Comparison of ENCODE assay signal across 20 mouse cellular contexts in genomic region chr4:128981833-128982180, GRCm38 (mm10). TPM values are rescaled to one million over a fixed set of nuclear protein-coding genes. Genes with fewer than 3 reads are reported as not detected.
DNase-seq lines count a peak whose midpoint lies in the region; ATAC-seq and TF ChIP-seq lines count a peak whose summit lies in the region.
"Had no signal": no experiment of that assay in that cellular context is flagged by ENCODE, and none has a peak within 500 bp of the region (broad histone marks: within the 10 kb centered on the region; RNA-seq: fewer than 3 reads in every experiment).

No protein-coding gene starts in this region.

- H3K4me1 ChIP-seq in limb, embryonic 12.5 days (replicated peaks), result no peaks in the 10 kb centered on the region
- no peaks in the 10 kb centered on the region for H3K4me1 ChIP-seq in limb, embryonic 10.5 days
- H3K4me1 ChIP-seq in midbrain, embryonic 16.5 days (ENCODE audit: control insufficient read depth, insufficient read depth, low read length), result no peaks in the 10 kb centered on the region
- H3K4me1 ChIP-seq: forebrain, embryonic 15.5 days had no signal

- intact Hi-C loops in gastrocnemius, adult 2 months (cut with DNase I), result no loop called here

- DNase-seq in gastrocnemius, adult 2 months, result no peak
- DNase-seq in gastrocnemius, adult 8-10 months (ENCODE audit: low spot score in 2 of 2), result no peak
- DNase-seq in limb, embryonic 10.5 days (ENCODE audit: low spot score), result no peak
- DNase-seq in brain, adult 2 months (ENCODE audit: low read depth, low spot score), result peak; percentile 13
- no peak for DNase-seq in thymus, postnatal 36 days
- DNase-seq: adrenal gland, postnatal 36 days; cerebellum, adult 2 months; embryo, embryonic 11 days; gastrocnemius, postnatal 36 days; layer of hippocampus, adult 9-11 months; left cerebral cortex, postnatal 4 days had no signal

- H3K9ac ChIP-seq in limb, embryonic 12.5 days (replicated peaks), result no peak overlapping the region
- H3K9ac ChIP-seq in midbrain, embryonic 16.5 days (ENCODE audit: low read depth, low read length), result no peak overlapping the region
- H3K9ac ChIP-seq: forebrain, embryonic 15.5 days; lung, embryonic 15.5 days had no signal

- no peak overlapping the region for H3K4me3 ChIP-seq in gastrocnemius, adult 2 months
- no peak overlapping the region for H3K4me3 ChIP-seq in limb, embryonic 12.5 days (replicated peaks)
- no peak overlapping the region for H3K4me3 ChIP-seq in limb, embryonic 10.5 days
- H3K4me3 ChIP-seq in myocyte, result no peak overlapping the region
- H3K4me3 ChIP-seq in midbrain, embryonic 16.5 days (ENCODE audit: low read depth, low read length), result no peak overlapping the region
- H3K4me3 ChIP-seq: forebrain, embryonic 15.5 days; lung, embryonic 15.5 days had no signal

- no peaks in the 10 kb centered on the region for H3K79me2 ChIP-seq in myocyte (ENCODE audit: control insufficient read depth, insufficient read depth)

- TF ChIP-seq POLR2A in myocyte (IDR thresholded peaks at IDR 0.05; ENCODE audit: insufficient read length, low read depth), result no peak

- 64% methylated on average over 11 of the region's 11 CpGs for WGBS in limb, embryonic 12.5 days
- WGBS in limb, embryonic 10.5 days, result 74% methylated on average over 11 of the region's 11 CpGs
- 74% methylated on average over 11 of the region's 11 CpGs for WGBS in midbrain, embryonic 16.5 days

- no peaks in the 10 kb centered on the region for H3K9me3 ChIP-seq in limb, embryonic 12.5 days
- no peaks in the 10 kb centered on the region for H3K9me3 ChIP-seq in limb, embryonic 10.5 days (replicated peaks)
- no peaks in the 10 kb centered on the region for H3K9me3 ChIP-seq in midbrain, embryonic 16.5 days (replicated peaks; ENCODE audit: control insufficient read depth, low read length, poor library complexity, severe bottlenecking)
- H3K9me3 ChIP-seq: forebrain, embryonic 15.5 days; lung, embryonic 15.5 days had no signal

- no peak for TF ChIP-seq CTCF in gastrocnemius, adult 2 months (IDR thresholded peaks at IDR 0.05)

- H3ac ChIP-seq in myocyte (ENCODE audit: control insufficient read depth, insufficient read length), result no peak overlapping the region

- no peaks in the 10 kb centered on the region for H3K27me3 ChIP-seq in limb, embryonic 12.5 days
- no peaks in the 10 kb centered on the region for H3K27me3 ChIP-seq in limb, embryonic 10.5 days (ENCODE audit: low read depth, poor library complexity, severe bottlenecking)
- no peaks in the 10 kb centered on the region for H3K27me3 ChIP-seq in myocyte (ENCODE audit: control insufficient read depth, insufficient read depth, insufficient read length)
- no peaks in the 10 kb centered on the region for H3K27me3 ChIP-seq in midbrain, embryonic 16.5 days (ENCODE audit: control insufficient read depth, insufficient read depth, low read depth, low read length)
- H3K27me3 ChIP-seq: forebrain, embryonic 15.5 days; lung, embryonic 15.5 days had no signal

- H3K27ac ChIP-seq in gastrocnemius, adult 2 months, result peak overlapping the region; percentile 12; the same call in 1 of the 2 replicates
- no peak overlapping the region for H3K27ac ChIP-seq in limb, embryonic 12.5 days
- no peak overlapping the region for H3K27ac ChIP-seq in limb, embryonic 10.5 days
- no peak overlapping the region for H3K27ac ChIP-seq in midbrain, embryonic 16.5 days (ENCODE audit: low read length)
- H3K27ac ChIP-seq: forebrain, embryonic 15.5 days; hindbrain, postnatal 0 days; kidney, postnatal 0 days; lung, embryonic 15.5 days had no signal

- 0 out of 2 replicates have a peak overlapping the region, but pooled peaks have one; percentile 10 for H3K4me2 ChIP-seq in limb, embryonic 12.5 days
- peak overlapping the region; percentile 18 for H3K4me2 ChIP-seq in myocyte (ENCODE audit: low read depth)
- no peak overlapping the region for H3K4me2 ChIP-seq in midbrain, embryonic 16.5 days (ENCODE audit: low read length)
- H3K4me2 ChIP-seq: forebrain, embryonic 15.5 days; lung, embryonic 15.5 days had no signal

- H3K36me3 ChIP-seq in limb, embryonic 12.5 days, result no peaks in the 10 kb centered on the region
- H3K36me3 ChIP-seq in limb, embryonic 10.5 days, result no peaks in the 10 kb centered on the region
- no peaks in the 10 kb centered on the region for H3K36me3 ChIP-seq in myocyte (ENCODE audit: control insufficient read depth, insufficient read depth)
- H3K36me3 ChIP-seq in midbrain, embryonic 16.5 days (ENCODE audit: control insufficient read depth, insufficient read depth, low read length), result no peaks in the 10 kb centered on the region
- H3K36me3 ChIP-seq: forebrain, embryonic 15.5 days; lung, embryonic 15.5 days had no signal

- no peak for ATAC-seq in limb, embryonic 12.5 days (ENCODE audit: insufficient number of reproducible peaks, insufficient read depth, low FRiP score, low TSS enrichment, low read depth)
- no peak for ATAC-seq in midbrain, embryonic 16.5 days
- ATAC-seq: forebrain, embryonic 15.5 days; hindbrain, postnatal 0 days had no signal

TF ChIP-seq in myocyte, 11 proteins besides CTCF, POLR2A, EP300 and RAD21:
- TF ChIP-seq CEBPB (IDR thresholded peaks at IDR 0.05; ENCODE audit: insufficient read depth, poor library complexity, severe bottlenecking) (no peak), TCF3 (IDR thresholded peaks at IDR 0.05; ENCODE audit: insufficient read length, low read depth) (no peak), USF1 (IDR thresholded peaks at IDR 0.05; ENCODE audit: low read depth) (peak; percentile 64)
TF ChIP-seq in myocyte: peak in this region for 1.

RNA-seq across cellular contexts. Expression of gene Ak2, which starts 10.0 kb away (rescaled TPM):
- 10 to 100 TPM; 27.8 to 31.3 TPM for total RNA-seq in gastrocnemius, adult 2 months (2021)
- total RNA-seq in gastrocnemius, adult 8-10 months (2022), result 10 to 100 TPM; 24.9 to 28.2 (median 26.3) TPM
- polyA plus RNA-seq in limb, embryonic 12.5 days (2016; fragmentation: Nextera tagmentation; extraction: Ambion mirVana), result 205 and 213 TPM in 2 replicates
- polyA plus RNA-seq in limb, embryonic 10.5 days (2016; fragmentation: Nextera tagmentation; extraction: Ambion mirVana), result 236 and 271 TPM in 2 replicates
- 83.0 TPM for polyA plus RNA-seq in myocyte (2012; fragmentation: generic; extraction: Trizol)
- polyA plus RNA-seq in midbrain, embryonic 16.5 days (2015; fragmentation: Nextera tagmentation; extraction: Ambion mirVana), result 81.6 and 81.7 TPM in 2 replicates

RNA-seq across cellular contexts. Expression of gene Azin2, which starts 19.6 kb away (rescaled TPM):
- total RNA-seq in gastrocnemius, adult 2 months (2021), result 1 to 10 TPM; 1.2 to 2.2 TPM
- total RNA-seq in gastrocnemius, adult 8-10 months (2022), result 1 to 10 TPM; 2.1 to 3.8 (median 2.7) TPM
- polyA plus RNA-seq in limb, embryonic 12.5 days (2016; fragmentation: Nextera tagmentation; extraction: Ambion mirVana), result 22.4 and 26.0 TPM in 2 replicates
- 9.8 and 15.4 TPM in 2 replicates for polyA plus RNA-seq in limb, embryonic 10.5 days (2016; fragmentation: Nextera tagmentation; extraction: Ambion mirVana)
- polyA plus RNA-seq in myocyte (2012; fragmentation: generic; extraction: Trizol), result 17.4 TPM
- polyA plus RNA-seq in midbrain, embryonic 16.5 days (2015; fragmentation: Nextera tagmentation; extraction: Ambion mirVana), result 16.6 and 20.2 TPM in 2 replicates
- total RNA-seq: megakaryocyte-erythroid progenitor cell, adult 5-6 weeks; neutrophil, adult 5-6 weeks had no signal
